Mouse (Mus musculus) limb, embryonic 15.5 days (tissue): ENCODE data around the gene Krt87. TPM values are rescaled to one million over a fixed set of nuclear protein-coding genes. Genes with fewer than 3 reads are reported as not detected.

Experiments
- ATAC-seq: fragments of 200-750 bp; cut with Nextera tagmentation; 2 replicates; pipeline ENCODE4 v1.8.0; 2017; ENCODE audit warnings: low read depth, moderate TSS enrichment; ENCODE audit not compliant: insufficient number of reproducible peaks, low FRiP score, low TSS enrichment
- H3K27ac ChIP-seq: fragments of 300-500 bp; sonication (generic); 2 replicates; pipeline ENCODE4 v1.5.1; 2015; ENCODE audit warnings: moderate library complexity, mild to moderate bottlenecking, inconsistent platforms
- H3K27me3 ChIP-seq: fragments of 300-500 bp; sonication (generic); 2 replicates; pipeline ENCODE4 v1.6.1; 2015; ENCODE audit warnings: inconsistent platforms
- H3K36me3 ChIP-seq: fragments of 300-500 bp; sonication (generic); 2 replicates; pipeline ENCODE4 v1.6.1; 2015; ENCODE audit warnings: inconsistent platforms
- H3K4me1 ChIP-seq: fragments of 300-500 bp; sonication (generic); 2 replicates; pipeline ENCODE4 v1.6.1; 2015; ENCODE audit warnings: inconsistent platforms
- H3K4me2 ChIP-seq: fragments of 300-500 bp; sonication (generic); 2 replicates; pipeline ENCODE4 v1.6.1; 2015; ENCODE audit warnings: mild to moderate bottlenecking, inconsistent platforms
- H3K4me3 ChIP-seq: fragments of 300-500 bp; sonication (generic); 2 replicates; pipeline ENCODE4 v1.5.1; 2015; ENCODE audit warnings: mild to moderate bottlenecking, inconsistent platforms
- H3K9ac ChIP-seq: fragments of 300-500 bp; sonication (generic); 2 replicates; pipeline ENCODE4 v1.6.1; 2015; ENCODE audit warnings: inconsistent platforms
- H3K9me3 ChIP-seq: fragments of 300-500 bp; sonication (generic); 2 replicates; pipeline ENCODE4 v1.6.1; 2016; ENCODE audit warnings: inconsistent platforms
- WGBS: fragments of 180-500 bp; shearing (Covaris S2); methylation state at CpG from one replicate; pipeline ENCODE4 v1.1.7; 2015; 5-methylcytosine and 5-hydroxymethylcytosine counted together
- polyA plus RNA-seq: library from polyadenylated mRNA; unstranded; fragments of >200 nt; fragmentation: Nextera tagmentation; extraction: Ambion mirVana; gene quantifications from 2 replicates; pipeline ENCODE4 v1.2.1, GENCODE M21; 2015

Gene Krt87
- polyA plus RNA-seq, 1 experiment from 2014 or later: 3.0 TPM

DNA sequence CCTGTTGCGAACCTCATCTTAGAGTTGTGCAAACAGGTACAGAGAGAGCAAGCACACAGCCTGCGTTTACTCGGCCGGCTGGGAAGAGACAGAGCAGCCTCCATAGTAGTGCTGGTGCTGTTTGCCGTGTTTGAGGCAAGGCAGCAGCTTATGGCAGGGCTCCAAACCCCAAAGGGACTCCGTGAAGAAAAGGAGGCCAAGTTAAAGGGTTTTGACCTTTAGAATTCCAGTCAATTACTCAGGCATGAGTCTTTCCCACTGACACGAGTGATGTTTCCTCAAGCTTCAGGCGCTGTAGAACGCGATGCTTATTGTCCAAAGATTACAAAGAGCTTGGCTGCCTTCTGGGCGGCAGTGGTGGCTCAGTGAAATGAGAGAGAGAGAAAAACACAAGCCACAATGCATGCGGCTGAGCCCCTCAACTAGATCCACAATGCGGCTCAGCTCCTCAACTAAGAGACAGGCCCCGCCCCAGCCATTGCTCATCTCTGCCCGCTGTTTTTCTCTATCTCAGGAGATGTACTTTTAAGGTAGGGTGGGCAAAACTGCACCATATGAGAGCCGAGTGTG lies 19.8 kb upstream of the Krt87 start:
- 71% methylated on average over 16 of the region's 16 CpGs for WGBS
- 0 out of 2 replicates have a peak, but pooled peaks cover under 1% of the 10 kb centered on the region for H3K4me1 ChIP-seq

DNA sequence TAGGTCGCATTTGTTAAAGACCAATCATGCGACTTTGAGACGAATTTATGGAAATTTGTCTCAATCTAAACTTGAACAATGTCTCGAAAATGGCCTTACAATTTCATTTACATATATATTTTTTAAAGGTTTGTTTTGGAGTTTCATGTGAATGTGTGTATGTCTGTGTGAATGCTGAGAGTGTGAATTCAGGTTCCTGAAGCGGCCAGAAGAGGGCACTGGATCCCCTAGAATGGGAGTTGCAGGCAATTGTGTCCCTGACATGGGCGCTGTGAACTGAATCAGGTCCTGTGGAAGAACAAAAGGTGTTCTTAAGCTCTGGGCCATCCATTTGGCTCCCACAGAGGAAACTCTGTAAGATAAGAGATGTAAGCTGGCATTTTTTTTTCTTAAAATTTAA lies 17.3 kb upstream of the Krt87 start:
- no peaks in the 10 kb centered on the region for H3K36me3 ChIP-seq
- H3K27ac ChIP-seq: no peak overlapping the region
- H3K27me3 ChIP-seq: 0 out of 2 replicates have a peak, but pooled peaks cover 3% of the 10 kb centered on the region
- ATAC-seq: no peak
- no peaks in the 10 kb centered on the region for H3K9me3 ChIP-seq
- WGBS: 88% methylated on average over 6 of the region's 6 CpGs
- H3K4me1 ChIP-seq: 0 out of 2 replicates have a peak, but pooled peaks cover 4% of the 10 kb centered on the region
- H3K4me3 ChIP-seq: no peak overlapping the region
- no peak overlapping the region for H3K4me2 ChIP-seq
- H3K9ac ChIP-seq: no peak overlapping the region

More for the DNA sequence above, 19.8 kb upstream of the Krt87 start:
- Histone ChIP-seq H3K27me3 (no peaks in the 10 kb centered on the region), H3K27ac (no peak overlapping the region), H3K9me3 (no peaks in the 10 kb centered on the region), H3K4me3 (no peak overlapping the region), H3K9ac (no peak overlapping the region), H3K4me2 (no peak overlapping the region), H3K36me3 (no peaks in the 10 kb centered on the region)
- no peak for ATAC-seq

DNA sequence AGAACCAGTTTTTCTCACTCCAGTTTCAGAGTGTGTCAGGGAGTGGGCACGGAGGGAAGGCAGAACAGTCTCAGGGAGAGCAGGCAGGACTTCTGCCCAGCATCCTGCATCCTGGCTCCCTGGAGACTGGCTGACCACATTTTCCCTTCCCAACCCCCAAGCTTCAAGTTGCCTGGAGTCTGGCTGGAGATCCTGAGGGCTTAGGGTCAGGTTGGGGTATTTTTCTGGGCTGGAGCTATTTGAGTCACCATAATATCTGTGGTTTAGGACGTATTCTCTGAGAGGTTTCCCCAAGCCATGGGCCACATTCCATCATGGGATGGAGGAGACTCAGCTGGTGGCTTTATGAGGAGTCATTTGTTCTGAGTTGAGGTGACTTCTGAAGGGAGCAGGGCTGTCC lies 16.7 kb upstream of the Krt87 start:
- no peaks in the 10 kb centered on the region for H3K9me3 ChIP-seq
- H3K27ac ChIP-seq: no peak overlapping the region
- H3K9ac ChIP-seq: no peak overlapping the region
- H3K36me3 ChIP-seq: no peaks in the 10 kb centered on the region
- 0 out of 2 replicates have a peak, but pooled peaks cover 3% of the 10 kb centered on the region for H3K27me3 ChIP-seq
- 0 out of 2 replicates have a peak, but pooled peaks cover 4% of the 10 kb centered on the region for H3K4me1 ChIP-seq
- no peak overlapping the region for H3K4me3 ChIP-seq
- WGBS: 83% methylated on average over 2 of the region's 2 CpGs
- H3K4me2 ChIP-seq: no peak overlapping the region
- ATAC-seq: no peak

DNA sequence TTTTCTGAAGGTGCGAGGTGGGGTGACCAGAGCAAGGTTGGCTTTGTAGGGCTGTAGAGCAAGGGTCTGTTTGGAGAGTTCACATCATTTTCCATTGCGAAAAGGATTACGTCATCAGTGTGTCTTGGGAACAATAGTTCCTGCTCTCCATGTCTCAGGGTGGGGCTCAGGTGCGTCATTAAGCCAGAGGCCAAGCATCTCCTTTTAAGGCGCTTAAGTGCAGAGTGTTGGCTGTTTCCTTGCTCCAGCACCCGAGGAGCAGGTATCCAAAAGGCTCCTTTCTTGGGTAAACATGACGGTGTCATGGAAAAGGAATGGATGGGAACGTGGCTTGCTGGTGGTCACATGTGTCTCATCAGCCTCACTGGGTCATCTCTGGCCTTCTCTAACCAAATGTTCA lies 16.2 kb upstream of the Krt87 start:
- Histone ChIP-seq H3K4me1 (0 out of 2 replicates have a peak, but pooled peaks cover 4% of the 10 kb centered on the region), H3K4me2 (no peak overlapping the region), H3K9ac (no peak overlapping the region), H3K27ac (no peak overlapping the region), H3K4me3 (no peak overlapping the region), H3K9me3 (no peaks in the 10 kb centered on the region), H3K27me3 (0 out of 2 replicates have a peak, but pooled peaks cover 3% of the 10 kb centered on the region), H3K36me3 (no peaks in the 10 kb centered on the region)
- WGBS: 79% methylated on average over 8 of the region's 8 CpGs
- no peak for ATAC-seq

DNA sequence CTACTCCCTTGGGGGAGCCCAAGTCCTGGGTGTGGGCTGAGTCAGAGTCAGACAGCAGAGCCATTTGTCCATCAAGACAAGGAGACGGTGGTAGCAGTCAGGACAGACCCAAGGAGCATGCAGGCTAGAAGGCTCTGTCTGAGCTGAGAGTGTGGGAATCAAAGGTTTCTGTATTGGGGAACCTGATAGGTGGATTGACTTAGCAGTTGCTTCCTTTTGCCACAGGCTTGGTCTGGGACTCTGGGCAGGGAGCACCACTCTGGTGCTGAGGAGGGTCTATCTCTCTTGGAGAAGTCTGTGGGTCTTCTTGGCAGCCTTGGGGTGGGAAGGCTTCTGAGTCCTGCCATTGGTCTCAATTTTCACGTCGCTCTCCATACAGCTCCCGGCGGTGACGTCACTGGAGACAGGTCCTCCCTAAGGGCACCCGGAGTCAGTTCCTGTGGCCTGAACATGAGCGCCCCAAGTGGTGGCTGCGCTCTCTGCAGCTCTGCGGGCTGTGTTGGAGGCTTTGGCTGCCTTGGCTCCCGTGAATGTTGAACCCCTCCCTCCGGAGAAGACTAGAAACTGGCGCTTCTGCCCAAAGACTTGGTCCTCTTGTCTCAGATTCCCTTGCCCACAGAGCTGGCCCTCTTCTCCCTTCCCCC lies 14.6 kb upstream of the Krt87 start:
- H3K4me2 ChIP-seq: 0 out of 2 replicates have a peak overlapping the region, but pooled peaks have one; percentile 3
- ATAC-seq: no peak

DNA sequence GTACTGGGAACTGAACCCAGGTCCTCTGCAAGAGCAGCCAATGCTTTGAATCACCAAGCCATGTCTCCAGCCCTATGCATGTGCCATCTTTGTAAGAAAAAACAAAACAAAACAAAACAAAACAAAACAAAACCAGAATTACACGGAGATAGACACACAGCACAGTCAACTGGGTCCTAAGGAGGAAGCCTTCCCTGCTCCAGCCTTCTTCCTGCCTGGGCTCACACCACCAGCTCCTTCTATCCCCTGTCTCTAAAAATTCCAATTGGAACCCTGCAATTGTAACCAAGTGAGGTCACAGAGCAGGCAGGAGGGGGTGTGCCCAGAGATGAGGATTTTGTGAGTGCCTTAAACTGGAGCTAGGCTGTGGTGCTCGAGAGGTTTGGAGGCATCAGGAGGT lies 8.8 kb upstream of the Krt87 start, which contains the start of gene Krt88:
TSS of gene Krt88 (plus strand) at position 301 of the 400 bp plus-strand sequence.
- Histone ChIP-seq H3K4me1 (no peaks in the 10 kb centered on the region), H3K9ac (no peak within 1 kb of the TSS), H3K4me3 (no peak within 1 kb of the TSS), H3K27me3 (0 out of 2 replicates have a peak, but pooled peaks cover 3% of the 10 kb centered on the region), H3K4me2 (no peak within 1 kb of the TSS), H3K27ac (no peak within 1 kb of the TSS), H3K9me3 (no peaks in the 10 kb centered on the region), H3K36me3 (no peaks in the 10 kb centered on the region)
- no peak for ATAC-seq
- WGBS: 67% methylated on average over 2 of the region's 2 CpGs

More for the DNA sequence above, 14.6 kb upstream of the Krt87 start:
- Histone ChIP-seq H3K4me3 (no peak overlapping the region), H3K4me1 (0 out of 2 replicates have a peak, but pooled peaks cover 4% of the 10 kb centered on the region), H3K36me3 (no peaks in the 10 kb centered on the region), H3K9me3 (no peaks in the 10 kb centered on the region), H3K9ac (no peak overlapping the region), H3K27me3 (0 out of 2 replicates have a peak, but pooled peaks cover 3% of the 10 kb centered on the region), H3K27ac (no peak overlapping the region)
- 9% methylated on average over 13 of the region's 13 CpGs for WGBS

DNA sequence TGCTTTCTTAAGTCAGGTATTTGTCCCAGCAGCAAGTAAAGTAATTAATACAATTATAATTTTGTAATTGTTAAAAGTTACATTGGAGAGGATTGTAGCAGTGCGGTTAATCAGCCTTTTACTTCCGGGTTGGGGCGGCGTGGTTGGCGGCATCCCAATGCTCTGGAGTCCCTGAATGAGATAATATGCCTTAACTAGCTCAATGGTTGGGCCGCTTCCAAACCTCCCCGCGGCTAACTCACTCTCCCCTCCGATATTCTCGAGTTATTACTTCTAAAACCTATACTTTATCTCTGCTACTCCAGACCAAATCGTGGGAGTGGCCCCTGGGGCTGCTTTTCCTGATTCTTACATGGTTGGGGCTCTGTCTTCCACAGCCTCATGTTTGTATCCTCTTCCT lies 8.0 kb upstream of the Krt87 start:
- no peak overlapping the region for H3K4me2 ChIP-seq
- H3K9ac ChIP-seq: no peak overlapping the region
- no peaks in the 10 kb centered on the region for H3K27me3 ChIP-seq
- no peak for ATAC-seq
- H3K9me3 ChIP-seq: no peaks in the 10 kb centered on the region
- no peaks in the 10 kb centered on the region for H3K36me3 ChIP-seq
- no peak overlapping the region for H3K4me3 ChIP-seq
- no peak overlapping the region for H3K27ac ChIP-seq
- H3K4me1 ChIP-seq: no peaks in the 10 kb centered on the region
- WGBS: 59% methylated on average over 11 of the region's 11 CpGs

DNA sequence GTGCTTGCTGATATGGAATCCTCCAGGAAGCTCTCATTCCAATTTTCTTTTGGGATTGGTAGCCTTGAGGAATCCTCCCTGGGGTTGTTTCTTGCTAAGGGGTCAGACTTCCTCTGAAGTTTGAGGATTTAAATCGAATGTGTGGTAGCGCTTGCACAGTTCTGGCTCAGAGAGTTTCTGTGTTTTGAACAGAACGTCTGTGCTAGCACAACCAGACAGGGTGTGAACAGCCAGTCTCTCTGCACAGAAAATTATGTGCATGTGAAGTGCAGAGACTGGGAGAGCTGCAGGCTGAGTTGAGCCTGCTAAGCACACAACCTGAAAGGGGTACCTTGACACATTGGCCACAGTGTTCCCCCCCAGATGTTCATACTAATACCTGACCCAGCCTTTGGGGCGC lies 2.2 kb upstream of the Krt87 start:
- Histone ChIP-seq H3K27me3 (peaks cover 44% of the 10 kb centered on the region), H3K9ac (no peak overlapping the region), H3K9me3 (no peaks in the 10 kb centered on the region), H3K36me3 (no peaks in the 10 kb centered on the region), H3K4me2 (no peak overlapping the region), H3K4me3 (no peak overlapping the region), H3K4me1 (peaks cover 7% of the 10 kb centered on the region), H3K27ac (no peak overlapping the region)
- ATAC-seq: no peak
- 58% methylated on average over 4 of the region's 4 CpGs for WGBS

DNA sequence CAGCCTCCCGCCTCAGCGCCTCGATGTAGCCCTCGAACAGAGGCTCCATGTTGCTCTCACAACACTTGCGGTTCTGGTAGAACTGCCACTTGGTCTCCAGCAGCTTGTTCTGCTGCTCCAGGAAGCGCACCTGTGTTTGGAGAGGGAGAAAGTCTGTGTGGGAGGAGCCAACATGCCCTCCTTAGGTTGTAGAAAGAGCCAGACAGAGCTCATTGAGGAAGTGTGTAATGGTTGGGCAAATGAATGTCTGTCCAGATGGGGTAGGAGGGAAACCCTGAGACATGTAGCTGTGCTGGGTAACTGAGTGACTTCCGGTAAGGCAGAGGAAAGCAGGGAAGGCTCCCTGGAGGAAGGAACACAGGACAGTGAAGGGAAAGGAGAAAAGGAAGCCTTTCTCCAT lies 2.0 kb downstream of the Krt87 start:
- H3K4me3 ChIP-seq: no peak overlapping the region
- peaks cover 7% of the 10 kb centered on the region for H3K4me1 ChIP-seq
- H3K9me3 ChIP-seq: no peaks in the 10 kb centered on the region
- no peak overlapping the region for H3K9ac ChIP-seq
- no peaks in the 10 kb centered on the region for H3K36me3 ChIP-seq
- no peak overlapping the region for H3K27ac ChIP-seq
- 82% methylated on average over 7 of the region's 7 CpGs for WGBS
- H3K27me3 ChIP-seq: peaks cover 44% of the 10 kb centered on the region
- H3K4me2 ChIP-seq: no peak overlapping the region
- ATAC-seq: no peak

DNA sequence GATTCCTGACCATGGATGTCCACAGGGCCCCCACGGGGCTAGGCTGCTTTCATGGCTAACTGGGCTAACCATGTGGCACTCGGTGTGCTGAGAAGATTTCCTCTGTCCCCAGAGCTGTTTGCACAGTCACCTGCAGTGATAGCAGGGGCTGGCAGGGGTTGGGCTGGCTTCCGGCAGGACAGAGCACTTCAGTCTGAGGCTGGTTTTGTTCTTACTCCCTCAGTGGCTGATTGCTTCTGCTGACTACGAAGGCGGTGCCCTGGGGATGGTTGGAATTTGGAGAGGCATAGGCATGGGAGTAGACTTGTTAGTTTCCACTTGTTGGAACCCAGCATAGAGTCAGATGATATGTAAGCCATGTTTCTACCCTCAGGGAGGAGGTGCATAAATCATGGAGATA lies 13.7 kb downstream of the Krt87 start:
- 28% methylated on average over 5 of the region's 5 CpGs for WGBS
- no peak for ATAC-seq
- H3K4me3 ChIP-seq: no peak overlapping the region
- H3K27ac ChIP-seq: peak overlapping the region; percentile 47; the same call in 1 of the 2 replicates
- no peak overlapping the region for H3K9ac ChIP-seq
- H3K9me3 ChIP-seq: no peaks in the 10 kb centered on the region
- no peak overlapping the region for H3K4me2 ChIP-seq
- no peaks in the 10 kb centered on the region for H3K27me3 ChIP-seq
- H3K36me3 ChIP-seq: no peaks in the 10 kb centered on the region
- peaks cover 4% of the 10 kb centered on the region; the same call in 1 of the 2 replicates for H3K4me1 ChIP-seq

DNA sequence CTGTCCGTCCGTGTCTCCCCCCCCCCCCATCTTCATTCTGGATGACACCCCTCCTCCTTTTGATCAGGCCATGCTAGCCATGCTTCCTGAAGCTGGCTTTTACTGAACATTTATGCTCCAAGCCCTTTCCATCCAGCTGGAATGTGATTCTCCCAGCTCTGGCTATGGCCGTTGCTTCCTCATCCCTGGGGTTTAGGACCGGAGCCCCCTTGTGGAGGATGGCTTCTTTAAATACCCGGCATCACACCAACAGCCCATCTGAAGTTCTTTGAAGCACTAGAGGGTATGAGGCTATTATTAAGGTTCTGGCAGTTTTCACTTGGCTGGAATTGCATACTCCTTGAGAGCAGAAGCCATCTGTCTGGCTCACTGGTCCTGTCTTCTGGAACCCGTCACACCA lies 17.7 kb downstream of the Krt87 start:
- Histone ChIP-seq H3K27ac (no peak overlapping the region), H3K4me3 (no peak overlapping the region), H3K4me1 (peaks cover 4% of the 10 kb centered on the region; the same call in 1 of the 2 replicates), H3K9me3 (no peaks in the 10 kb centered on the region), H3K4me2 (no peak overlapping the region), H3K27me3 (no peaks in the 10 kb centered on the region), H3K36me3 (no peaks in the 10 kb centered on the region), H3K9ac (no peak overlapping the region)
- WGBS: 53% methylated on average over 6 of the region's 6 CpGs
- no peak for ATAC-seq

DNA sequence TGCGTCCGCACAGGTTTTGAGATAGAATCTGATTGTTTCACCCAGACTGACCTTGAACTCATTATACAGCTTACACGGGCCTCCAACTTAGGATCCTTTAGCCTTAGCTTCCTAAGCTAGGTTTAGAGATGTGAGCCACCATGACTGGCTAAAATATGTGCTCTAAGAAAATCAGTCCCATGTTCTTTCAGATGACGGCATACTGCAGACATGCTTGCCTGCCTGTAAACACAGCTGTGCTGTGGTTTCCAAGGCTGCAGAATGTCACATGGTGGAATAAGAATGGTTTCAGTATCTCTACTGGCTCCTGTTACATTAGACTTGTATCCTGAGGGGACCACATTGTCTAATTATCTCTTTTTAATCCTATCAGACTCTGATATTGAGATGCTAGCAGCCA lies 19.7 kb downstream of the Krt87 start:
- no peak overlapping the region for H3K27ac ChIP-seq
- H3K27me3 ChIP-seq: peaks cover 9% of the 10 kb centered on the region
- no peak overlapping the region for H3K4me3 ChIP-seq
- WGBS: 71% methylated on average over 4 of the region's 4 CpGs
- ATAC-seq: no peak
- H3K4me1 ChIP-seq: 0 out of 2 replicates have a peak, but pooled peaks cover 5% of the 10 kb centered on the region
- no peak overlapping the region for H3K4me2 ChIP-seq
- H3K9ac ChIP-seq: no peak overlapping the region
- no peaks in the 10 kb centered on the region for H3K9me3 ChIP-seq
- no peaks in the 10 kb centered on the region for H3K36me3 ChIP-seq
